Mouse (Mus musculus): ENCODE results near the gene Cdc42bpa.

GRCm38 (mm10) chr1:180013479-180013878 is 53.2 kb downstream of the Cdc42bpa start:
- TF ChIP-seq POLR2A (IDR thresholded peaks at IDR 0.05; ENCODE audit: low read depth, low read length), result no peak
- TF ChIP-seq CTCF (conservative IDR thresholded peaks at IDR 0.05; ENCODE audit: insufficient read depth, insufficient read length, low read depth, low read length), result no peak

All from kidney, adult 2 months (tissue).